Mouse (Mus musculus) heart, embryonic 16.5 days (tissue): Measurements from ENCODE around the gene Rrm2. TPM values are rescaled to one million over a fixed set of nuclear protein-coding genes. Genes with fewer than 3 reads are reported as not detected.

Experiments
- ATAC-seq: fragments of 200-750 bp; cut with Nextera tagmentation; replicated peaks from 2 replicates; pipeline ENCODE4 v1.8.0; 2017; ENCODE audit warnings: moderate number of reproducible peaks; ENCODE audit not compliant: insufficient read depth, low FRiP score; ENCODE audit errors: extremely low read depth
- H3K27ac ChIP-seq: fragments of 300-500 bp; sonication (generic); 2 replicates; pipeline ENCODE4 v1.5.1; 2014; ENCODE audit warnings: mild to moderate bottlenecking, low read length, control low read depth, moderate library complexity
- H3K27me3 ChIP-seq: fragments of 300-500 bp; sonication (generic); 2 replicates; pipeline ENCODE4 v1.6.1; 2014; ENCODE audit warnings: low read length, mixed read lengths; ENCODE audit not compliant: control insufficient read depth, insufficient read depth
- H3K36me3 ChIP-seq: fragments of 300-500 bp; sonication (generic); 2 replicates; pipeline ENCODE4 v1.6.1; 2014; ENCODE audit not compliant: control insufficient read depth, insufficient read depth
- H3K4me1 ChIP-seq: fragments of 300-500 bp; sonication (generic); 2 replicates; pipeline ENCODE4 v1.6.1; 2014; ENCODE audit warnings: low read length, mixed read lengths; ENCODE audit not compliant: control insufficient read depth, insufficient read depth
- H3K4me2 ChIP-seq: fragments of 300-500 bp; sonication (generic); 2 replicates; pipeline ENCODE4 v1.6.1; 2014; ENCODE audit warnings: low read depth, mild to moderate bottlenecking, control low read depth, low read length
- H3K4me3 ChIP-seq: fragments of 300-500 bp; sonication (generic); 2 replicates; pipeline ENCODE4 v1.5.1; 2014; ENCODE audit warnings: mild to moderate bottlenecking, control low read depth, low read length
- H3K9ac ChIP-seq: fragments of 300-500 bp; sonication (generic); 2 replicates; pipeline ENCODE4 v1.6.1; 2014; ENCODE audit warnings: low read length, control low read depth
- H3K9me3 ChIP-seq: fragments of 300-500 bp; sonication (generic); replicated peaks from 2 replicates; pipeline ENCODE4 v1.6.1; 2016; ENCODE audit warnings: low read length; ENCODE audit not compliant: control insufficient read depth
- WGBS: fragments of 180-500 bp; shearing (Covaris S2); extraction: QIAGEN DNeasy Blood & Tissue Kit; methylation state at CpG from one replicate; pipeline ENCODE4 v1.1.7; 2014; 5-methylcytosine and 5-hydroxymethylcytosine counted together
- polyA plus RNA-seq: library from polyadenylated mRNA; unstranded; fragments of >200 nt; fragmentation: Nextera tagmentation; extraction: Ambion mirVana; gene quantifications from 2 replicates; pipeline ENCODE4 v1.2.1, GENCODE M21; 2015

The Rrm2 gene
- polyA plus RNA-seq, 1 experiment from 2014 or later, result 265 TPM

DNA sequence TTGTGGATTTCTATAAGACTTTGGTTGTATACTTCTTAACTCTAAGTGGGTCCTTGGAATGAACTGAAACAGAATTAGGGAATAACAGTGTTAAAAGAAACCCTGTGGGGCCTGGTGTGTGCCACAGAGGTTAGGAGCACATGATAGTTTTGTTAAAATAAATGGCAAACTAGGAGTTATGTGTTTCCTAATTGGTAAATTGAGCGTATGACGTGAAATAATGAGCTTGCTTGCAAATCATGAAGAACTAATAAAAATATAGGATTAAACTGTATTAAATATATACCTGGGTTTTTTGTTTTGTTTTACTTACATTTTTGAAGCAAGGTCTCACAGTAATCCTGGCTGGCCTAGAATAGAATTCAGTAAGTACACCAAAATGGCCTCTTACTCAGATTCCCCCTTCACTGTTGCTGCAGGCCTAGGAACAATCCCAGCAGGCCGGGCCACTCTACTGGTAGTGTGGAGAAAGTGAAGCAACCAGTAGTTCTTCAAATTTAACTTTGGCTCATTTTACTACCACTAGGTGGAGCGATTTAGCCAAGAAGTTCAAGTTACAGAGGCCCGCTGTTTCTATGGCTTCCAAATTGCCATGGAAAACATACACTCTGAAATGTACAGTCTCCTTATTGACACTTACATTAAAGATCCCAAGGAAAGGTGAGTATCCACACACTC, 1.9 kb downstream of the Rrm2 start:
- no peak; the same call in 1 of the 2 replicates for ATAC-seq
- H3K27ac ChIP-seq, result peak overlapping the region; percentile 75
- H3K27me3 ChIP-seq, result no peaks in the 10 kb centered on the region
- peak overlapping the region; percentile 90 for H3K9ac ChIP-seq
- H3K4me2 ChIP-seq, result peak overlapping the region; percentile 69
- WGBS, result 38% methylated on average over 5 of the region's 5 CpGs
- H3K9me3 ChIP-seq, result no peaks in the 10 kb centered on the region
- peak overlapping the region; percentile 94 for H3K4me3 ChIP-seq
- peaks cover 13% of the 10 kb centered on the region for H3K36me3 ChIP-seq
- H3K4me1 ChIP-seq, result peaks cover 21% of the 10 kb centered on the region

DNA sequence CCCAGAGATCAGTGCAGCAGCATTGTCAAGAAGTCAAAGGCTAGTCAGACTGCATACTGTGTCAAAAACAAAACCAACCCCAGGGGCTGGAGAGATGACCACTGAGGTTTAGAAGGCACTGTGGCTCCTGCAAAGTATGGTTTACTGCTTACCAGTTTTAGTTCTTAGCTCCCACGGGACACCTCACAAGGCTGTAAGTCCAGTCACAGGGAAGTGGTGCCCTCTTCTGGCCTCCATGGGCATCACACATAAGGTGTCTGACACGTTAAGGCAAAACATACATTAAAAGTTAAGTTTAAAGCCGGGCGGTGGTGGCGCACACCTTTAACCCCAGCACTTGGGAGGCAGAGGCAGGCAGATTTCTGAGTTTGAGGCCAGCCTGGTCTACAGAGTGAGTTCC, 2.6 kb downstream of the Rrm2 start:
- WGBS, result 66% methylated on average over 5 of the region's 5 CpGs
- Histone ChIP-seq H3K27ac (0 out of 2 replicates have a peak overlapping the region, but pooled peaks have one; percentile 46), H3K4me2 (peak overlapping the region; percentile 49), H3K4me1 (peaks cover 21% of the 10 kb centered on the region), H3K9me3 (no peaks in the 10 kb centered on the region), H3K36me3 (peaks cover 13% of the 10 kb centered on the region), H3K27me3 (no peaks in the 10 kb centered on the region), H3K4me3 (peak overlapping the region; percentile 24), H3K9ac (peak overlapping the region; percentile 38; the same call in 1 of the 2 replicates)
- ATAC-seq, result no peak

- Histone ChIP-seq H3K9ac (no peak overlapping the region), H3K4me2 (no peak overlapping the region), H3K4me3 (no peak overlapping the region), H3K9me3 (no peaks in the 10 kb centered on the region), H3K4me1 (peaks cover 15% of the 10 kb centered on the region), H3K27ac (no peak overlapping the region), H3K27me3 (no peaks in the 10 kb centered on the region), H3K36me3 (peaks cover 13% of the 10 kb centered on the region)
- 67% methylated on average over 8 of the region's 8 CpGs for WGBS
- no peak for ATAC-seq
Observed at GRCm38 (mm10) chr12:24712396-24712795, 4.4 kb downstream of the Rrm2 start.

GRCm38 (mm10) chr12:24714579-24715255, 6.7 kb downstream of the Rrm2 start:
- no peaks in the 10 kb centered on the region for H3K9me3 ChIP-seq
- WGBS, result 70% methylated on average over 5 of the region's 5 CpGs
- peaks cover 6% of the 10 kb centered on the region for H3K4me1 ChIP-seq
- peaks cover 13% of the 10 kb centered on the region for H3K36me3 ChIP-seq
- H3K27ac ChIP-seq, result no peak overlapping the region
- no peaks in the 10 kb centered on the region for H3K27me3 ChIP-seq
- H3K4me2 ChIP-seq, result no peak overlapping the region
- no peak for ATAC-seq
- H3K9ac ChIP-seq, result no peak overlapping the region
- no peak overlapping the region for H3K4me3 ChIP-seq

DNA sequence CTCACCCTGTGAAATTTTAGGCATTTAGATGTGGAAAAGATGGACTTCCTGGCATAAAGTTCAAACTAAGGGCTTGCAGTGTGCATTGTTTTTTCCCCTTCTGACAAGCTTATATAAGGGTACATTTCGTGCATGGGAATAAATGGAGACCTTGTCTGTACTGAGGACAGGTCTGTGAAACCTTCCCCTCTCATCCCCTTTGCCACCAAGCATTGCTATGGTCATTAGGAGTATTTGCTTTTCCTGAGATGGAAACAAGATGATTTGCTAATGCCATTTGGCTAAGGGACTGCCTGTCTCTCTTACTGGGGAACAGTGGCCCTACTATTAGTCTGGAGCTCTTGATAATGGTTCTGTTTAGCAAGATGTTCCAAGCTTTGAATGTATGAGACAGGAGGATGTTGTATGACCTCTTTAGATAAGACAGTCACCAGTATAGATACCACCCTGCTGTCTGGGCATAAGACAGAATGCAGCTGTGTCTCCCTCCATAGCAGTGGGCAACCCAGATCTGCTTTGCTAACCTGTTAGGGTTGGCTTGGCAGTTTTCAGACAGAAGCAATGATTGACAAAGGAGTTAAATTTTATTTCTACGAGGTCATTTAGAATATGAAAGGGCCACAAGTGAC, 7.3 kb downstream of the Rrm2 start:
- Histone ChIP-seq H3K36me3 (peaks cover 11% of the 10 kb centered on the region), H3K9ac (no peak overlapping the region), H3K4me3 (no peak overlapping the region), H3K27me3 (no peaks in the 10 kb centered on the region), H3K4me2 (no peak overlapping the region), H3K4me1 (peaks cover 3% of the 10 kb centered on the region), H3K9me3 (no peaks in the 10 kb centered on the region), H3K27ac (no peak overlapping the region)
- 66% methylated on average over 2 of the region's 2 CpGs for WGBS
- no peak for ATAC-seq

- Histone ChIP-seq H3K4me3 (no peak overlapping the region), H3K4me2 (no peak overlapping the region), H3K9ac (no peak overlapping the region), H3K4me1 (no peaks in the 10 kb centered on the region), H3K9me3 (no peaks in the 10 kb centered on the region), H3K36me3 (peaks cover 4% of the 10 kb centered on the region; the same call in 1 of the 2 replicates), H3K27me3 (no peaks in the 10 kb centered on the region), H3K27ac (no peak overlapping the region)
- ATAC-seq, result peak; percentile 61
- 41% methylated on average over 4 of the region's 4 CpGs for WGBS
Observed at GRCm38 (mm10) chr12:24716721-24717301, 8.8 kb downstream of the Rrm2 start.

GRCm38 (mm10) chr12:24723434-24723833, 15.4 kb downstream of the Rrm2 start:
- Histone ChIP-seq H3K9me3 (0 out of 2 replicates have a peak, but pooled peaks cover 3% of the 10 kb centered on the region), H3K4me1 (peaks cover 11% of the 10 kb centered on the region), H3K4me2 (no peak overlapping the region), H3K27me3 (no peaks in the 10 kb centered on the region), H3K9ac (no peak overlapping the region), H3K4me3 (no peak overlapping the region), H3K36me3 (no peaks in the 10 kb centered on the region), H3K27ac (peak overlapping the region; percentile 32)
- 44% methylated on average over 2 of the region's 2 CpGs for WGBS
- ATAC-seq, result 0 out of 2 replicates have a peak, but pooled peaks have one; percentile 49

DNA sequence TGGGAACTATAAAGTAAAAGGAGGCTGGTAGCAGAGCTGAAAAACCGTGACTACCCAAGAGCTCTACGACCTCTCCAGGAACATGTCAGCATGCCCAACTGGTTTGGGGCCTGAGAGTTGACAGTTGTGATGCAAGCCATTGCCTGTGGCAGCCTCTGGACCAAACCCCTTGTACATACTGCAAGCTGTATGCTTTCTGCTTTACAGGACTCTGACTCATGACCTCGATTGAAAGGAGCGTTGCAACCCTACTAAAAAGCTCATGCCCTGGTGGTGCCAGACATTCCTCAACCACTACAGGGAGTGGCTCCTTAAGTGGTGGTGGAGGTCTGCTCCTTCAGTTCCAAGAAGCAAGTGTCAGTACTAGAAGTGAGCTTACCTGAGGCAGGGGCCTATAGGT, 15.8 kb downstream of the Rrm2 start:
- no peaks in the 10 kb centered on the region for H3K27me3 ChIP-seq
- ATAC-seq, result peak; percentile 52
- peaks cover 3% of the 10 kb centered on the region; the same call in 1 of the 2 replicates for H3K9me3 ChIP-seq
- no peaks in the 10 kb centered on the region for H3K36me3 ChIP-seq
- H3K4me1 ChIP-seq, result peaks cover 11% of the 10 kb centered on the region
- no peak overlapping the region for H3K9ac ChIP-seq
- H3K4me2 ChIP-seq, result no peak overlapping the region
- H3K4me3 ChIP-seq, result no peak overlapping the region
- peak overlapping the region; percentile 48 for H3K27ac ChIP-seq
- 32% methylated on average over 4 of the region's 4 CpGs for WGBS
